Mouse (Mus musculus): Measurements from ENCODE around the gene Setd1a. TPM values are rescaled to one million over a fixed set of nuclear protein-coding genes. Genes with fewer than 3 reads are reported as not detected.

The Setd1a gene
- polyA plus RNA-seq, 1 experiment from 2014 or later: 16.5 TPM

- no peaks in the 10 kb centered on the region for H3K9me3 ChIP-seq (ENCODE audit: control insufficient read depth, low read length)
Observed at GRCm38 (mm10) chr7:127808821-127809220, 32.4 kb downstream of the Setd1a start.

GRCm38 (mm10) chr7:127809846-127810245 lies 33.4 kb downstream of the Setd1a start:
- Histone ChIP-seq H3K4me2 (ENCODE audit: low read length) (no peak overlapping the region), H3K27ac (replicated peaks in 1 of 2; ENCODE audit: control insufficient read depth in 1 of 2, insufficient read depth in 1 of 2, low read depth in 2 of 2, low read length in 2 of 2) (no peak overlapping the region), H3K9ac (ENCODE audit: low read length) (no peak overlapping the region), H3K9me3 (ENCODE audit: control insufficient read depth, low read length) (no peaks in the 10 kb centered on the region), H3K36me3 (ENCODE audit: control insufficient read depth, insufficient read depth, low read length) (0 out of 2 replicates have a peak, but pooled peaks cover 3% of the 10 kb centered on the region), H3K4me1 (ENCODE audit: control insufficient read depth in 2 of 2, insufficient read depth in 2 of 2, low read length in 2 of 2) (peaks cover 0 to 10% of the 10 kb centered on the region in 2 experiments; a peak in 2 of 4 replicates), H3K4me3 (ENCODE audit: control insufficient read depth in 1 of 2, insufficient read depth in 1 of 2, low read depth in 1 of 2, low read length in 2 of 2) (no peak overlapping the region), H3K27me3 (ENCODE audit: control insufficient read depth, insufficient read depth, low read length) (no peaks in the 10 kb centered on the region)
- WGBS: 100% methylated on average over 1 of the region's 1 CpGs
- no peak for ATAC-seq (ENCODE audit: insufficient number of reproducible peaks, insufficient read depth, low FRiP score, low read depth)

More at GRCm38 (mm10) chr7:127808821-127809220, 32.4 kb downstream of the Setd1a start:
- ATAC-seq (ENCODE audit: insufficient number of reproducible peaks, insufficient read depth, low FRiP score, low read depth): no peak
- no peak overlapping the region for H3K4me3 ChIP-seq (ENCODE audit: control insufficient read depth in 1 of 2, insufficient read depth in 1 of 2, low read depth in 1 of 2, low read length in 2 of 2)
- no peaks in the 10 kb centered on the region for H3K27me3 ChIP-seq (ENCODE audit: control insufficient read depth, insufficient read depth, low read length)
- 0 out of 2 replicates have a peak, but pooled peaks cover 3% of the 10 kb centered on the region for H3K36me3 ChIP-seq (ENCODE audit: control insufficient read depth, insufficient read depth, low read length)
- no peak overlapping the region for H3K4me2 ChIP-seq (ENCODE audit: low read length)
- H3K27ac ChIP-seq (replicated peaks in 1 of 2; ENCODE audit: control insufficient read depth in 1 of 2, insufficient read depth in 1 of 2, low read depth in 2 of 2, low read length in 2 of 2): no peak overlapping the region
- no peak overlapping the region for H3K9ac ChIP-seq (ENCODE audit: low read length)
- 66% methylated on average over 5 of the region's 5 CpGs for WGBS
- H3K4me1 ChIP-seq (ENCODE audit: control insufficient read depth in 2 of 2, insufficient read depth in 2 of 2, low read length in 2 of 2): peaks cover 0 to 1% of the 10 kb centered on the region in 2 experiments; a peak in 2 of 4 replicates

DNA sequence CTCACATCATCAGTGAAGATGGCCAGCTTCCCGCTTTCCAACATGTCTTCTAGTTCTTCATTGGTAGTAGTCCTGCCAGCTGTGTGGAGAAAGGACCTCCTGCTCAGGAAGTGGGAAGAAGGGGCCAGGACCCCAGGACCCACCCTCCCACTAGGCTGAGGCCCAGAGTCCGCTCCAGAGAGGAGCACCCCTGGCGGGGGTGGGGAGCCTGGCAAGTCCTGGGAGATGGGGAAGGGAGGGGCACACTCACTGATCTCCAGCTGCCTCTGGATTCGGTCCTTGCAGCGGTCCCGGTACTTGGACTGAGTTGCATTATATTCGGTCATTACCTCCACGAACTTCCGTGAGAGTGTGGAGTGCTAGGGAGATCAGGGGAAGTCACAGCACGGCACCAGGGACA lies 34.2 kb downstream of the Setd1a start:
- WGBS: 66% methylated on average over 10 of the region's 10 CpGs
- Histone ChIP-seq H3K4me1 (ENCODE audit: control insufficient read depth in 2 of 2, insufficient read depth in 2 of 2, low read length in 2 of 2) (peaks cover 2 to 10% of the 10 kb centered on the region in 2 experiments; a peak in 2 of 4 replicates), H3K36me3 (ENCODE audit: control insufficient read depth, insufficient read depth, low read length) (0 out of 2 replicates have a peak, but pooled peaks cover 3% of the 10 kb centered on the region), H3K4me2 (ENCODE audit: low read length) (no peak overlapping the region), H3K4me3 (ENCODE audit: control insufficient read depth in 1 of 2, insufficient read depth in 1 of 2, low read depth in 1 of 2, low read length in 2 of 2) (no peak overlapping the region), H3K27me3 (ENCODE audit: control insufficient read depth, insufficient read depth, low read length) (no peaks in the 10 kb centered on the region), H3K9ac (ENCODE audit: low read length) (no peak overlapping the region), H3K9me3 (ENCODE audit: control insufficient read depth, low read length) (no peaks in the 10 kb centered on the region), H3K27ac (replicated peaks in 1 of 2; ENCODE audit: control insufficient read depth in 1 of 2, insufficient read depth in 1 of 2, low read depth in 2 of 2, low read length in 2 of 2) (no peak overlapping the region)
- no peak for ATAC-seq (ENCODE audit: insufficient number of reproducible peaks, insufficient read depth, low FRiP score, low read depth)

DNA sequence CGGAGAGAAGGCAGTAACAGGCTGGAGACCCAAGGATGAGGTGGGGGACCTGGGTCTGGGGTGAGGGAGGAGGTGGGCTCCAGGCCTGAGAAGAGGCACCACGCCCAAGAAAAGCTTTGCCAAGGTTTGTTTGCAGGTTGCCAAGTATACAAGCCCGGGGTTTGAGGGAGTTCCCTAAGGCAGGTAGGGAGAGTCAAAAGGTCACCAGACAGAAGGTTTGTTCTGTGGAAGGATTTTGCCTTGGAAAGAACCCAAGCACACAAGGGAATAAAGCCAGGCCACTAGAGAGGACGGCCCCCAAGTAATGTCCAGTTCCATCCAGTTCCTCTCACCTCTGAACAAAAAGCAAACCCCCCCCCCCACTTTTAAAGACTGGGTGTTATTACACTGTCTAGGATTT lies 34.8 kb downstream of the Setd1a start:
- 71% methylated on average over 4 of the region's 4 CpGs for WGBS
- Histone ChIP-seq H3K4me3 (ENCODE audit: control insufficient read depth in 1 of 2, insufficient read depth in 1 of 2, low read depth in 1 of 2, low read length in 2 of 2) (no peak overlapping the region), H3K4me2 (ENCODE audit: low read length) (no peak overlapping the region), H3K36me3 (ENCODE audit: control insufficient read depth, insufficient read depth, low read length) (0 out of 2 replicates have a peak, but pooled peaks cover 3% of the 10 kb centered on the region), H3K4me1 (ENCODE audit: control insufficient read depth in 2 of 2, insufficient read depth in 2 of 2, low read length in 2 of 2) (peaks cover 5 to 10% of the 10 kb centered on the region in 2 experiments; a peak in 2 of 4 replicates), H3K9ac (ENCODE audit: low read length) (no peak overlapping the region), H3K27me3 (ENCODE audit: control insufficient read depth, insufficient read depth, low read length) (no peaks in the 10 kb centered on the region), H3K27ac (replicated peaks in 1 of 2; ENCODE audit: control insufficient read depth in 1 of 2, insufficient read depth in 1 of 2, low read depth in 2 of 2, low read length in 2 of 2) (no peak overlapping the region), H3K9me3 (ENCODE audit: control insufficient read depth, low read length) (no peaks in the 10 kb centered on the region)
- no peak for ATAC-seq (ENCODE audit: insufficient number of reproducible peaks, insufficient read depth, low FRiP score, low read depth)

GRCm38 (mm10) chr7:127812292-127812691 lies 35.8 kb downstream of the Setd1a start:
- ATAC-seq (ENCODE audit: insufficient number of reproducible peaks, insufficient read depth, low FRiP score, low read depth): no peak
- Histone ChIP-seq H3K4me3 (ENCODE audit: control insufficient read depth in 1 of 2, insufficient read depth in 1 of 2, low read depth in 1 of 2, low read length in 2 of 2) (no peak overlapping the region), H3K4me2 (ENCODE audit: low read length) (no peak overlapping the region), H3K4me1 (ENCODE audit: control insufficient read depth in 2 of 2, insufficient read depth in 2 of 2, low read length in 2 of 2) (peaks cover 5 to 10% of the 10 kb centered on the region in 2 experiments; a peak in 2 of 4 replicates), H3K9me3 (ENCODE audit: control insufficient read depth, low read length) (no peaks in the 10 kb centered on the region), H3K9ac (ENCODE audit: low read length) (no peak overlapping the region), H3K27ac (replicated peaks in 1 of 2; ENCODE audit: control insufficient read depth in 1 of 2, insufficient read depth in 1 of 2, low read depth in 2 of 2, low read length in 2 of 2) (no peak overlapping the region), H3K27me3 (ENCODE audit: control insufficient read depth, insufficient read depth, low read length) (no peaks in the 10 kb centered on the region), H3K36me3 (ENCODE audit: control insufficient read depth, insufficient read depth, low read length) (0 out of 2 replicates have a peak, but pooled peaks cover 3% of the 10 kb centered on the region)
- WGBS: 73% methylated on average over 3 of the region's 3 CpGs

DNA sequence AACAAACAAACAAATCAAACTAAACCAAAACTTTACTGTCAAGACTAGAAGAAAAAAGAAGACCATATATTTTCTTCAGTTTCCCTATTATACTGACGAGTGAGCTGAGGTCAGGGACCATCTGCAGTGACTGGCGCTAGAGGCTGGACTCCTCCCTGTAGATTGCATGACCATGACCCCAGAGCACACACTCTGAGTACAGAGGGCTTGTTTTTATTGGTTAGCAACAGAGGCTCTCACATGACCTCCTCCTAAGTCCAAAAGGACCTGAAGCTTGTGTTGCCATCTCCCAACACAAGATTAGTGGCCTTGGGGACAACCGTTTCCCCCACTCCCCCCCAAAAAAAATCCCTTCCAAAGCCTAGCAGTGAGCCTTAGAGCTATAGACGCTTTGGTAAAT lies 37.4 kb downstream of the Setd1a start:
- ATAC-seq (ENCODE audit: insufficient number of reproducible peaks, insufficient read depth, low FRiP score, low read depth): no peak
- Histone ChIP-seq H3K27ac (replicated peaks in 1 of 2; ENCODE audit: control insufficient read depth in 1 of 2, insufficient read depth in 1 of 2, low read depth in 2 of 2, low read length in 2 of 2) (peak overlapping the region; percentile 3 to 57; a peak in 3 of 4 replicates), H3K9ac (ENCODE audit: low read length) (peak overlapping the region; percentile 25; the same call in 1 of the 2 replicates)

GRCm38 (mm10) chr7:127814241-127814921 lies 37.9 kb downstream of the Setd1a start:
- no peaks in the 10 kb centered on the region for H3K9me3 ChIP-seq (ENCODE audit: control insufficient read depth, low read length)
- H3K4me1 ChIP-seq (ENCODE audit: control insufficient read depth in 2 of 2, insufficient read depth in 2 of 2, low read length in 2 of 2): peaks cover 5 to 10% of the 10 kb centered on the region in 2 experiments; a peak in 2 of 4 replicates
- H3K9ac ChIP-seq (ENCODE audit: low read length): peak overlapping the region; percentile 25; the same call in 1 of the 2 replicates
- 0 out of 2 replicates have a peak, but pooled peaks cover 3% of the 10 kb centered on the region for H3K36me3 ChIP-seq (ENCODE audit: control insufficient read depth, insufficient read depth, low read length)
- 0 out of 2 replicates have a peak, but pooled peaks have one; percentile 52 for ATAC-seq (ENCODE audit: insufficient number of reproducible peaks, insufficient read depth, low FRiP score, low read depth)
- 63% methylated on average over 19 of the region's 19 CpGs for WGBS
- H3K27me3 ChIP-seq (ENCODE audit: control insufficient read depth, insufficient read depth, low read length): no peaks in the 10 kb centered on the region
- H3K4me3 ChIP-seq (ENCODE audit: control insufficient read depth in 1 of 2, insufficient read depth in 1 of 2, low read depth in 1 of 2, low read length in 2 of 2): no peak overlapping the region
- H3K4me2 ChIP-seq (ENCODE audit: low read length): peak overlapping the region; percentile 23; the same call in 1 of the 2 replicates
- peak overlapping the region; percentile 3 to 57; a peak in 3 of 4 replicates for H3K27ac ChIP-seq (replicated peaks in 1 of 2; ENCODE audit: control insufficient read depth in 1 of 2, insufficient read depth in 1 of 2, low read depth in 2 of 2, low read length in 2 of 2)

More for the DNA sequence above, 37.4 kb downstream of the Setd1a start:
- no peaks in the 10 kb centered on the region for H3K27me3 ChIP-seq (ENCODE audit: control insufficient read depth, insufficient read depth, low read length)
- peaks cover 5 to 10% of the 10 kb centered on the region in 2 experiments; a peak in 2 of 4 replicates for H3K4me1 ChIP-seq (ENCODE audit: control insufficient read depth in 2 of 2, insufficient read depth in 2 of 2, low read length in 2 of 2)
- H3K36me3 ChIP-seq (ENCODE audit: control insufficient read depth, insufficient read depth, low read length): 0 out of 2 replicates have a peak, but pooled peaks cover 3% of the 10 kb centered on the region
- peak overlapping the region; percentile 23; the same call in 1 of the 2 replicates for H3K4me2 ChIP-seq (ENCODE audit: low read length)
- no peak overlapping the region for H3K4me3 ChIP-seq (ENCODE audit: control insufficient read depth in 1 of 2, insufficient read depth in 1 of 2, low read depth in 1 of 2, low read length in 2 of 2)
- no peaks in the 10 kb centered on the region for H3K9me3 ChIP-seq (ENCODE audit: control insufficient read depth, low read length)
- WGBS: 72% methylated on average over 4 of the region's 4 CpGs

Measured in heart, embryonic 14.5 days (tissue).